In genomic region chr13:64315483-64316050, GRCm38 (mm10) we compare ENCODE assay signal across 8 mouse cellular contexts. TPM values are rescaled to one million over a fixed set of nuclear protein-coding genes. Genes with fewer than 3 reads are reported as not detected.
DNase-seq lines count a peak whose midpoint lies in the region; TF ChIP-seq lines count a peak whose summit lies in the region.

No protein-coding gene starts in this region.

- no peaks in the 10 kb centered on the region for H3K9me3 ChIP-seq in ES-Bruce4 (replicated peaks; ENCODE audit: control insufficient read depth, insufficient read depth, low read length, poor library complexity, severe bottlenecking)

- no peaks in the 10 kb centered on the region for H3K27me3 ChIP-seq in ES-Bruce4 (ENCODE audit: control insufficient read depth, insufficient read depth, low read length, poor library complexity, severe bottlenecking)

- no peak overlapping the region for H3K9ac ChIP-seq in ES-Bruce4 (ENCODE audit: low read depth, poor library complexity, severe bottlenecking)

- peak; percentile 10 for TF ChIP-seq CTCF in ES-Bruce4 (IDR thresholded peaks at IDR 0.05; ENCODE audit: low read depth, low read length)

- TF ChIP-seq EP300 in ES-Bruce4 (IDR thresholded peaks at IDR 0.05; ENCODE audit: insufficient read depth, low read depth, low read length), result no peak

- TF ChIP-seq POLR2A in ES-Bruce4 (IDR thresholded peaks at IDR 0.05; ENCODE audit: insufficient read depth, low read length), result no peak

- peak; percentile 19 for DNase-seq in adrenal gland, adult 2 months
- DNase-seq in adrenal gland, adult 8-10 months, result no peak
- DNase-seq in kidney, postnatal 36 days, result peak; percentile 14 to 62
- no peak for DNase-seq in kidney, adult 18-20 months
- DNase-seq in embryo, embryonic 11 days, result peak; percentile 87
- DNase-seq in retina, adult 2 months (ENCODE audit: low read depth, low spot score), result peak; percentile 33
- no peak for DNase-seq in gastrocnemius, postnatal 10 days

- H3K36me3 ChIP-seq in ES-Bruce4 (ENCODE audit: control insufficient read depth, insufficient read depth, low read length, poor library complexity, severe bottlenecking), result no peaks in the 10 kb centered on the region

- no peaks in the 10 kb centered on the region for H3K4me1 ChIP-seq in ES-Bruce4 (ENCODE audit: control insufficient read depth, insufficient read depth, low read length)

- H3K27ac ChIP-seq in ES-Bruce4 (ENCODE audit: insufficient read depth, low read length), result no peak overlapping the region

- no peak overlapping the region for H3K4me3 ChIP-seq in ES-Bruce4 (ENCODE audit: low read depth, low read length)

RNA-seq across cellular contexts. Expression of gene Aaed1, which starts 3.1 kb away (rescaled TPM):
- total RNA-seq in adrenal gland, adult 2 months (2021), result 10 to 100 TPM; 49.7 to 55.9 TPM
- 6.0 and 6.2 TPM in 2 replicates for polyA plus RNA-seq in adrenal gland, adult 2 months (2012; rRNA removed)
- total RNA-seq in adrenal gland, adult 8-10 months (2022), result 10 to 100 TPM; 44.6 to 57.2 (median 50.2) TPM
- polyA plus RNA-seq in ES-Bruce4 (2011; ENCODE audit: insufficient read depth, insufficient read length, low read depth, missing spikeins), result 15.2 and 15.5 TPM in 2 replicates
- total RNA-seq in gastrocnemius, postnatal 10 days (2021), result 10 to 100 TPM; 32.2 to 37.2 TPM

RNA-seq across cellular contexts. Expression of gene Cdc14b, which starts 40.5 kb away (rescaled TPM):
- 10 to 100 TPM in 1 of 2 experiments, 1 to 10 TPM in 1; 8.9 to 10.4 TPM for total RNA-seq in adrenal gland, adult 2 months (2021)
- polyA plus RNA-seq in adrenal gland, adult 2 months (2012; rRNA removed), result 2.9 and 4.1 TPM in 2 replicates
- total RNA-seq in adrenal gland, adult 8-10 months (2022), result 10 to 100 TPM; 11.0 to 21.2 (median 15.8) TPM
- 27.3 and 30.4 TPM in 2 replicates for polyA plus RNA-seq in ES-Bruce4 (2011; ENCODE audit: insufficient read depth, insufficient read length, low read depth, missing spikeins)
- 1 to 10 TPM; 4.5 to 6.8 TPM for total RNA-seq in gastrocnemius, postnatal 10 days (2021)

RNA-seq across cellular contexts. Expression of gene Ctsl, which starts 55.1 kb away (rescaled TPM):
- total RNA-seq in adrenal gland, adult 2 months (2021), result 100 to 1,000 TPM; 215 to 516 TPM
- 61.3 and 81.3 TPM in 2 replicates for polyA plus RNA-seq in adrenal gland, adult 2 months (2012; rRNA removed)
- total RNA-seq in adrenal gland, adult 8-10 months (2022), result 100 to 1,000 TPM; 197 to 449 (median 314) TPM
- 290 TPM in 2 replicates for polyA plus RNA-seq in ES-Bruce4 (2011; ENCODE audit: insufficient read depth, insufficient read length, low read depth, missing spikeins)
- total RNA-seq in gastrocnemius, postnatal 10 days (2021), result 100 to 1,000 TPM; 145 to 162 TPM

Comparison
In these comparisons a context has a peak if more than half of its experiments do, and no peak if none do; other contexts are left out.
1. DNase-seq: peak in adrenal gland, adult 2 months (single experiment), kidney, postnatal 36 days (2 of 2), embryo, embryonic 11 days (single experiment) and retina, adult 2 months (single experiment); none in adrenal gland, adult 8-10 months (single experiment), kidney, adult 18-20 months (single experiment) and gastrocnemius, postnatal 10 days (single experiment).